Mouse (Mus musculus): Measurements from ENCODE around the gene Gatc. TPM values are rescaled to one million over a fixed set of nuclear protein-coding genes. Genes with fewer than 3 reads are reported as not detected.

Gatc gene
- polyA plus RNA-seq, 1 experiment from 2014 or later, result 24.2 TPM

GRCm38 (mm10) chr5:115358872-115359271, 17.9 kb upstream of the Gatc start:
- Histone ChIP-seq H3K4me3 (no peak overlapping the region), H3K9me3 (no peaks in the 10 kb centered on the region), H3K27me3 (no peaks in the 10 kb centered on the region), H3K9ac (no peak overlapping the region), H3K36me3 (no peaks in the 10 kb centered on the region), H3K27ac (no peak overlapping the region), H3K4me2 (no peak overlapping the region), H3K4me1 (no peaks in the 10 kb centered on the region)
- WGBS, result 1% methylated on average over 12 of the region's 12 CpGs
- peak; percentile 65 for ATAC-seq (ENCODE audit: borderline replicate concordance, extremely low read depth, low FRiP score, low TSS enrichment)

GRCm38 (mm10) chr5:115355070-115355469, 14.1 kb upstream of the Gatc start:
- H3K9me3 ChIP-seq, result no peaks in the 10 kb centered on the region
- no peak for ATAC-seq (ENCODE audit: borderline replicate concordance, extremely low read depth, low FRiP score, low TSS enrichment)
- H3K27me3 ChIP-seq, result no peaks in the 10 kb centered on the region
- no peak overlapping the region for H3K9ac ChIP-seq
- no peak overlapping the region for H3K4me2 ChIP-seq
- H3K4me1 ChIP-seq, result no peaks in the 10 kb centered on the region
- no peak overlapping the region for H3K27ac ChIP-seq
- no peaks in the 10 kb centered on the region for H3K36me3 ChIP-seq
- no peak overlapping the region for H3K4me3 ChIP-seq
- WGBS, result 25% methylated on average over 13 of the region's 13 CpGs

GRCm38 (mm10) chr5:115351348-115351747, 10.4 kb upstream of the Gatc start:
- WGBS, result 74% methylated on average over 5 of the region's 5 CpGs
- no peak for ATAC-seq (ENCODE audit: borderline replicate concordance, extremely low read depth, low FRiP score, low TSS enrichment)
- Histone ChIP-seq H3K36me3 (peaks cover under 1% of the 10 kb centered on the region; the same call in 1 of the 2 replicates), H3K9ac (no peak overlapping the region), H3K27ac (no peak overlapping the region), H3K4me1 (peaks cover 13% of the 10 kb centered on the region), H3K27me3 (no peaks in the 10 kb centered on the region), H3K4me3 (no peak overlapping the region), H3K4me2 (no peak overlapping the region), H3K9me3 (no peaks in the 10 kb centered on the region)

GRCm38 (mm10) chr5:115349225-115349555, 8.2 kb upstream of the Gatc start:
- under 1% methylated on average over 18 of the region's 18 CpGs for WGBS

GRCm38 (mm10) chr5:115348546-115349224, 7.7 kb upstream of the Gatc start, which contains the start of gene Cox6a1:
Cox6a1 (minus strand) TSS chr5:115348981.
- Histone ChIP-seq H3K27me3 (no peaks in the 10 kb centered on the region), H3K4me1 (peaks cover 13% of the 10 kb centered on the region), H3K4me3 (peak within 1 kb of the TSS; percentile 90), H3K36me3 (peaks cover 27% of the 10 kb centered on the region), H3K9me3 (no peaks in the 10 kb centered on the region), H3K4me2 (peak within 1 kb of the TSS; percentile 70), H3K9ac (peak within 1 kb of the TSS; percentile 91), H3K27ac (peak within 1 kb of the TSS; percentile 78)
- peak; percentile 92 for ATAC-seq (ENCODE audit: borderline replicate concordance, extremely low read depth, low FRiP score, low TSS enrichment)
- 0% methylated on average over 67 of the region's 74 CpGs for WGBS

More at GRCm38 (mm10) chr5:115349225-115349555, 8.2 kb upstream of the Gatc start:
- no peaks in the 10 kb centered on the region for H3K27me3 ChIP-seq
- peak overlapping the region; percentile 50 for H3K9ac ChIP-seq
- ATAC-seq (ENCODE audit: borderline replicate concordance, extremely low read depth, low FRiP score, low TSS enrichment), result peak; percentile 11; the same call in 1 of the 2 replicates
- peak overlapping the region; percentile 90 for H3K4me3 ChIP-seq
- H3K4me1 ChIP-seq, result peaks cover 13% of the 10 kb centered on the region
- peaks cover 22% of the 10 kb centered on the region for H3K36me3 ChIP-seq
- H3K27ac ChIP-seq, result peak overlapping the region; percentile 78
- H3K4me2 ChIP-seq, result peak overlapping the region; percentile 70
- no peaks in the 10 kb centered on the region for H3K9me3 ChIP-seq

GRCm38 (mm10) chr5:115347564-115347963, 6.6 kb upstream of the Gatc start:
- Histone ChIP-seq H3K27ac (no peak overlapping the region), H3K4me1 (peaks cover 16% of the 10 kb centered on the region), H3K4me2 (peak overlapping the region; percentile 70), H3K36me3 (peaks cover 38% of the 10 kb centered on the region), H3K9me3 (no peaks in the 10 kb centered on the region), H3K4me3 (peak overlapping the region; percentile 90), H3K9ac (peak overlapping the region; percentile 91), H3K27me3 (no peaks in the 10 kb centered on the region)
- under 1% methylated on average over 5 of the region's 5 CpGs for WGBS
- no peak for ATAC-seq (ENCODE audit: borderline replicate concordance, extremely low read depth, low FRiP score, low TSS enrichment)

- peaks cover 24% of the 10 kb centered on the region for H3K4me1 ChIP-seq
- H3K4me2 ChIP-seq, result peak overlapping the region; percentile 60
- ATAC-seq (ENCODE audit: borderline replicate concordance, extremely low read depth, low FRiP score, low TSS enrichment), result 0 out of 2 replicates have a peak, but pooled peaks have one; percentile 19
- H3K27ac ChIP-seq, result peak overlapping the region; percentile 69; the same call in 1 of the 2 replicates
- H3K27me3 ChIP-seq, result no peaks in the 10 kb centered on the region
- peak overlapping the region; percentile 78 for H3K9ac ChIP-seq
- no peaks in the 10 kb centered on the region for H3K9me3 ChIP-seq
- 9% methylated on average over 36 of the region's 36 CpGs for WGBS
- peak overlapping the region; percentile 69 for H3K4me3 ChIP-seq
- peaks cover 43% of the 10 kb centered on the region for H3K36me3 ChIP-seq
Measured at GRCm38 (mm10) chr5:115341314-115342165, 562 bp upstream of the Gatc start.

DNA sequence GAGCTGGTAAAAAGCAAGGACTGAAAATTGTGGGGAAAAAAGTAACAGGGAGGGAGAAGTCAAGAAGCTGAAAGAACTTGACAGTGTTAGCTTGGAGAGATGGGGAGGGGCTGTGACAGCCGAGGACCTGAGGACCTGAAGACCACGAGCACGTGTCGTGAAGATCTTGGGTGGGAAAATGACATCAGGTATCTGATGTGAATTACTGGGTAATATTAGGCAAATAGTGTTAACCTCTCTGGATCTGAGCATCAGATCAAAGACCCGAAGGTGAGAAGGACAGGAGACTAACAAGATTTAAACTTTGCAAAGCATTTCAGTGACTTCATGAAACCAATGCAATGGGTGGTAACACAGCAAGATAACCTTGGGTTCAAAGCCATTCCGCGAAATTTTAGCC, 971 bp downstream of the Gatc start:
- H3K36me3 ChIP-seq, result peaks cover 43% of the 10 kb centered on the region
- no peaks in the 10 kb centered on the region for H3K27me3 ChIP-seq
- H3K4me2 ChIP-seq, result peak overlapping the region; percentile 60
- no peak for ATAC-seq (ENCODE audit: borderline replicate concordance, extremely low read depth, low FRiP score, low TSS enrichment)
- H3K9ac ChIP-seq, result peak overlapping the region; percentile 78
- peak overlapping the region; percentile 69 for H3K4me3 ChIP-seq
- H3K4me1 ChIP-seq, result peaks cover 24% of the 10 kb centered on the region
- no peak overlapping the region for H3K27ac ChIP-seq
- no peaks in the 10 kb centered on the region for H3K9me3 ChIP-seq
- WGBS, result 16% methylated on average over 7 of the region's 7 CpGs

DNA sequence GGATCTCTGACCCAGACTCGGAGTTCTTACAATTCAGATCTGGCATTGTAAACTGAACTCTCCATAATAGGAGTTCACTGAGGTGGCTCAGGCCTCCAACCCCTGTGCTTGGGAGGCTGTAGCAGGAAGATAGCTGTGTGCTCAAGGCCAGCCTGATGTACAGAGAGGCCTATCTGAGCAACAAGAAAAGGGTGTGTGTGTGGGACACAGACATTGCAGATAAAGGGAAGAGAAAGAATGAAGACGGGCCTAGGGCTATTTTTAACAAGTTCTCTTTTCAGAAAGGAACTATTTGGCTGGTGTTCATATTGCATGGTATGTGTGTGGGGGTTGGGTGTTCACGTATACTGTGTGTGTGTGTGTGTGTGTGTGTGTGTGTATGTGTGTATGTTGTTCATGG, 7.4 kb downstream of the Gatc start:
- WGBS, result 71% methylated on average over 3 of the region's 3 CpGs
- Histone ChIP-seq H3K9ac (no peak overlapping the region), H3K4me3 (no peak overlapping the region), H3K4me2 (no peak overlapping the region), H3K4me1 (peaks cover 9% of the 10 kb centered on the region), H3K9me3 (no peaks in the 10 kb centered on the region), H3K27me3 (no peaks in the 10 kb centered on the region), H3K36me3 (peaks cover 62% of the 10 kb centered on the region), H3K27ac (no peak overlapping the region)
- no peak for ATAC-seq (ENCODE audit: borderline replicate concordance, extremely low read depth, low FRiP score, low TSS enrichment)

GRCm38 (mm10) chr5:115330955-115331354, 10.0 kb downstream of the Gatc start:
- Histone ChIP-seq H3K36me3 (peaks cover 57% of the 10 kb centered on the region), H3K4me1 (peaks cover 20% of the 10 kb centered on the region), H3K9me3 (no peaks in the 10 kb centered on the region), H3K27ac (no peak overlapping the region), H3K4me3 (no peak overlapping the region), H3K9ac (no peak overlapping the region), H3K4me2 (no peak overlapping the region), H3K27me3 (no peaks in the 10 kb centered on the region)
- ATAC-seq (ENCODE audit: borderline replicate concordance, extremely low read depth, low FRiP score, low TSS enrichment), result no peak
- 81% methylated on average over 9 of the region's 9 CpGs for WGBS

DNA sequence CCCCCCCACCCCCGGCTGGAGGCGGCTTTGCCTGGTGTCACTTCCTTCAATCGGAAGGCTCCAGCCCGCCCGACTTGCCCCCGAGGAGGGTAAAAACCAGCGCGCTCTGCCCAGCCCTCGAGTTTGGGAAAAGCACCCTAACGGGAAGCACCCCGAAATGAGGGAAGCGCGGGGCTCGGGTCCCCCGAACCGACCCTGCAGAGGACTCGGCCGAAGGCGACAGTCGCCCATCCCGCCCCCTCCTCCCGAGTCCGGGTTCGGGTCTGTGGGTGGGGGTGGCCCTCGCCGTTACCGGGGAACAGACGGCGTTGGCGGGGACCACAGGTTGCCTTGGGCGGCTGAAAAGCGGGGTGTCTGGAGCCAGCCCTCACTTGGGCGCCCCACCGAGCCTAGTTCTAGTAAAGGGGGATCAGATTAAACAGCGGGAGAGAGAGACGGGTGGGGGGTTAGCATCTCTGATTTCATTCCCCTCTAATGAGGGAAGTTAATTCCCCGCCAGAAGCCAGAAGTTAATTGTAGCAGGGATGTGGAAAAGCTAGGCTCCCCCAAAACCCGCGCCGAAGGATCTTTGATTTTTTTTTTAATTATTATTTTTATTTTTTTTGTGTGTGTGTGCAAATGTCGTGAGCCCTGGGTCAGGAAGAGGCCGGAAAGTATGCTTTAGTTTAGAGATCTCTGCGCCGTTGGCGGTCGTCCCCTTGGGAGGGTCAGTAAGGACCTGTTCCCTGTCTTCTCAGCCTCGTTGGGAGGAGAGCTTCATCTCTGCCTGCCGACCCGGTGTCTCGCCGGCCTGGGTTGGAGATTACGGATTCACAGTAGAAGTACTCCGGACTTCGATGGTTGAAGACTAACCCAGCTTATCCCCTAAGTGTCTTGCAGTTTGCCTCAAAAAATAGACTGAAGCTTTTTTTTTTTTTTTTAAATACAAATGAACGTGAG, 13.1 kb downstream of the Gatc start:
- Histone ChIP-seq H3K27ac (peak overlapping the region; percentile 88), H3K9ac (peak overlapping the region; percentile 97), H3K4me3 (peak overlapping the region; percentile 94), H3K4me2 (peak overlapping the region; percentile 77), H3K36me3 (peaks cover 27% of the 10 kb centered on the region), H3K4me1 (peaks cover 25% of the 10 kb centered on the region), H3K9me3 (no peaks in the 10 kb centered on the region), H3K27me3 (no peaks in the 10 kb centered on the region)
- peak; percentile 47 for ATAC-seq (ENCODE audit: borderline replicate concordance, extremely low read depth, low FRiP score, low TSS enrichment)
- WGBS, result 1% methylated on average over 47 of the region's 55 CpGs

Measured in lung, embryonic 15.5 days (tissue).